Mouse (Mus musculus) lung, embryonic 16.5 days (tissue): ENCODE data around the gene Plscr2. TPM values are rescaled to one million over a fixed set of nuclear protein-coding genes. Genes with fewer than 3 reads are reported as not detected.
A peak's percentile ranks its signal among the peaks of the same experiment; 100 is the strongest.

ENCODE experiments used
- ATAC-seq: fragments of 200-750 bp; cut with Nextera tagmentation; 2 replicates; pipeline ENCODE4 v1.8.0; 2017; ENCODE audit warnings: low read depth, mild to moderate bottlenecking, moderate library complexity
- H3K27ac ChIP-seq: fragments of 300-500 bp; sonication (generic); 2 replicates; pipeline ENCODE4 v1.5.1; 2014; ENCODE audit warnings: mild to moderate bottlenecking, control low read depth, low read length
- H3K27me3 ChIP-seq: fragments of 300-500 bp; sonication (generic); 2 replicates; pipeline ENCODE4 v1.6.1; 2014; ENCODE audit warnings: low read depth, low read length, mixed read lengths; ENCODE audit not compliant: control insufficient read depth, insufficient read depth
- H3K36me3 ChIP-seq: fragments of 300-500 bp; sonication (generic); 2 replicates; pipeline ENCODE4 v1.6.1; 2014; ENCODE audit warnings: low read length; ENCODE audit not compliant: control insufficient read depth, insufficient read depth
- H3K4me1 ChIP-seq: fragments of 300-500 bp; sonication (generic); replicated peaks from 2 replicates; pipeline ENCODE4 v1.6.1; 2014; ENCODE audit warnings: low read length, mixed read lengths; ENCODE audit not compliant: control insufficient read depth, insufficient read depth
- H3K4me2 ChIP-seq: fragments of 300-500 bp; sonication (generic); 2 replicates; pipeline ENCODE4 v1.6.1; 2014; ENCODE audit warnings: low read depth, low read length, control low read depth
- H3K4me3 ChIP-seq: fragments of 300-500 bp; sonication (generic); 2 replicates; pipeline ENCODE4 v1.5.1; 2014; ENCODE audit warnings: mild to moderate bottlenecking, low read length, control low read depth
- H3K9ac ChIP-seq: fragments of 300-500 bp; sonication (generic); 2 replicates; pipeline ENCODE4 v1.6.1; 2014; ENCODE audit warnings: low read length, control low read depth
- H3K9me3 ChIP-seq: fragments of 300-500 bp; sonication (generic); 2 replicates; pipeline ENCODE4 v1.6.1; 2016; ENCODE audit warnings: low read length; ENCODE audit not compliant: control insufficient read depth
- whole genome bisulfite sequencing: fragments of 180-500 bp; shearing (Covaris S2); extraction: QIAGEN DNeasy Blood & Tissue Kit; methylation state at CpG from one replicate; pipeline ENCODE4 v1.1.7; 2014; 5-methylcytosine and 5-hydroxymethylcytosine counted together
- polyA plus RNA-seq: library from polyadenylated mRNA; unstranded; fragments of >200 nt; fragmentation: Nextera tagmentation; extraction: Ambion mirVana; gene quantifications from 2 replicates; pipeline ENCODE4 v1.2.1, GENCODE M21; 2015

The Plscr2 gene
- polyA plus RNA-seq, result 2.9 and 3.0 TPM in 2 replicates

GRCm38 (mm10) chr9:92275486-92276207 lies at the start of gene Plscr2:
Plscr2 (plus strand) TSS chr9:92275602.
- peak within 1 kb of the TSS; percentile 41 for H3K27ac ChIP-seq
- H3K4me3 ChIP-seq, result 0 out of 2 replicates have a peak within 1 kb of the TSS, but pooled peaks have one; percentile 10
- no peak within 1 kb of the TSS for H3K4me2 ChIP-seq

GRCm38 (mm10) chr9:92226127-92226655 lies 49.2 kb upstream of the Plscr2 start:
- Histone ChIP-seq H3K9ac (no peak overlapping the region), H3K36me3 (no peaks in the 10 kb centered on the region), H3K4me2 (no peak overlapping the region), H3K27ac (no peak overlapping the region), H3K4me3 (no peak overlapping the region), H3K4me1 (no peaks in the 10 kb centered on the region), H3K27me3 (no peaks in the 10 kb centered on the region), H3K9me3 (no peaks in the 10 kb centered on the region)
- no peak for ATAC-seq
- WGBS, result 44% methylated on average over 3 of the region's 3 CpGs

More at GRCm38 (mm10) chr9:92275486-92276207, at the start of gene Plscr2:
- peak; percentile 65 for ATAC-seq
- Histone ChIP-seq H3K9me3 (no peaks in the 10 kb centered on the region), H3K27me3 (no peaks in the 10 kb centered on the region), H3K36me3 (peaks cover 3% of the 10 kb centered on the region; the same call in 1 of the 2 replicates), H3K9ac (peak within 1 kb of the TSS; percentile 32; the same call in 1 of the 2 replicates), H3K4me1 (peaks cover 22% of the 10 kb centered on the region)
- WGBS, result 43% methylated on average over 9 of the region's 9 CpGs

GRCm38 (mm10) chr9:92226795-92227194 lies 48.6 kb upstream of the Plscr2 start:
- H3K9me3 ChIP-seq, result no peaks in the 10 kb centered on the region
- no peaks in the 10 kb centered on the region for H3K4me1 ChIP-seq
- no peak overlapping the region for H3K9ac ChIP-seq
- ATAC-seq, result no peak
- 84% methylated on average over 3 of the region's 3 CpGs for WGBS
- no peak overlapping the region for H3K4me3 ChIP-seq
- H3K4me2 ChIP-seq, result no peak overlapping the region
- no peak overlapping the region for H3K27ac ChIP-seq
- no peaks in the 10 kb centered on the region for H3K36me3 ChIP-seq
- no peaks in the 10 kb centered on the region for H3K27me3 ChIP-seq

GRCm38 (mm10) chr9:92228867-92229832 lies 46.3 kb upstream of the Plscr2 start:
- H3K27ac ChIP-seq, result no peak overlapping the region; the same call in 1 of the 2 replicates
- H3K9me3 ChIP-seq, result no peaks in the 10 kb centered on the region
- H3K4me2 ChIP-seq, result no peak overlapping the region
- no peaks in the 10 kb centered on the region for H3K4me1 ChIP-seq
- H3K36me3 ChIP-seq, result no peaks in the 10 kb centered on the region
- ATAC-seq, result no peak
- no peaks in the 10 kb centered on the region for H3K27me3 ChIP-seq
- 73% methylated on average over 16 of the region's 16 CpGs for WGBS
- H3K9ac ChIP-seq, result no peak overlapping the region
- no peak overlapping the region for H3K4me3 ChIP-seq

GRCm38 (mm10) chr9:92229833-92230205 lies 45.6 kb upstream of the Plscr2 start:
- Histone ChIP-seq H3K9ac (no peak overlapping the region), H3K36me3 (no peaks in the 10 kb centered on the region), H3K4me2 (no peak overlapping the region), H3K4me3 (no peak overlapping the region), H3K27ac (no peak overlapping the region), H3K9me3 (no peaks in the 10 kb centered on the region), H3K4me1 (no peaks in the 10 kb centered on the region), H3K27me3 (no peaks in the 10 kb centered on the region)
- no peak for ATAC-seq
- WGBS, result 32% methylated on average over 2 of the region's 2 CpGs

GRCm38 (mm10) chr9:92234901-92235458 lies 40.4 kb upstream of the Plscr2 start:
- no peaks in the 10 kb centered on the region for H3K27me3 ChIP-seq
- no peak overlapping the region for H3K9ac ChIP-seq
- no peak overlapping the region for H3K4me2 ChIP-seq
- no peak for ATAC-seq
- H3K4me1 ChIP-seq, result no peaks in the 10 kb centered on the region
- H3K36me3 ChIP-seq, result no peaks in the 10 kb centered on the region
- no peak overlapping the region for H3K27ac ChIP-seq
- H3K4me3 ChIP-seq, result no peak overlapping the region
- WGBS, result 77% methylated on average over 11 of the region's 11 CpGs
- H3K9me3 ChIP-seq, result no peaks in the 10 kb centered on the region

- no peak overlapping the region for H3K4me2 ChIP-seq
- H3K4me1 ChIP-seq, result peaks cover 6% of the 10 kb centered on the region
- no peak for ATAC-seq
- no peaks in the 10 kb centered on the region for H3K9me3 ChIP-seq
- no peak overlapping the region for H3K9ac ChIP-seq
- H3K4me3 ChIP-seq, result no peak overlapping the region
- no peak overlapping the region for H3K27ac ChIP-seq
- H3K27me3 ChIP-seq, result no peaks in the 10 kb centered on the region
- 68% methylated on average over 7 of the region's 7 CpGs for whole genome bisulfite sequencing
- no peaks in the 10 kb centered on the region for H3K36me3 ChIP-seq
These were observed 26.5 kb upstream of the Plscr2 start for GRCm38 (mm10) chr9:92248773-92249446.

- H3K9ac ChIP-seq, result peak within 1 kb of the TSS; percentile 69
- no peaks in the 10 kb centered on the region for H3K36me3 ChIP-seq
- peaks cover 6% of the 10 kb centered on the region for H3K4me1 ChIP-seq
- H3K9me3 ChIP-seq, result no peaks in the 10 kb centered on the region
- 34% methylated on average over 7 of the region's 7 CpGs for WGBS
- ATAC-seq, result no peak
- H3K4me3 ChIP-seq, result peak within 1 kb of the TSS; percentile 68
- peak within 1 kb of the TSS; percentile 68 for H3K4me2 ChIP-seq
- H3K27ac ChIP-seq, result peak within 1 kb of the TSS; percentile 94
- no peaks in the 10 kb centered on the region for H3K27me3 ChIP-seq
These were observed 26.0 kb upstream of the Plscr2 start, which contains the start of gene Plscr1 for GRCm38 (mm10) chr9:92249447-92249852. Plscr1 (plus strand) TSS chr9:92249750.
